Mouse (Mus musculus) brain, embryonic 14.5 days (tissue): Measurements from ENCODE around the gene Mipep. TPM values are rescaled to one million over a fixed set of nuclear protein-coding genes. Genes with fewer than 3 reads are reported as not detected.

Experiments used
- DNase-seq: peaks from one replicate; pipeline ENCODE4 v3.0.0-alpha.2; 2011; ENCODE audit warnings: low read depth
- CTCF ChIP-seq: fragments of 200-500 bp; IDR thresholded peaks from 2 replicates; pipeline ENCODE4 v1.5.1; 2012; ENCODE audit warnings: inconsistent platforms, mild to moderate bottlenecking, moderate library complexity, borderline replicate concordance; ENCODE audit not compliant: insufficient read depth, insufficient read length; ENCODE audit errors: extremely low read depth
- POLR2A ChIP-seq: fragments of 200-500 bp; IDR thresholded peaks from 2 replicates; pipeline ENCODE4 v1.6.1; 2012; ENCODE audit warnings: mild to moderate bottlenecking, inconsistent platforms, borderline replicate concordance; ENCODE audit not compliant: poor library complexity, insufficient read depth, insufficient read length, severe bottlenecking; ENCODE audit errors: extremely low read depth
- polyA plus RNA-seq: library from polyadenylated mRNA; depleted of rRNA; stranded (reverse); fragments of >200 nt; gene quantifications from 2 replicates; pipeline ENCODE4 v1.2.3, GENCODE M21; 2012

Mipep gene
- polyA plus RNA-seq, 1 experiment = 13.6 TPM

DNA sequence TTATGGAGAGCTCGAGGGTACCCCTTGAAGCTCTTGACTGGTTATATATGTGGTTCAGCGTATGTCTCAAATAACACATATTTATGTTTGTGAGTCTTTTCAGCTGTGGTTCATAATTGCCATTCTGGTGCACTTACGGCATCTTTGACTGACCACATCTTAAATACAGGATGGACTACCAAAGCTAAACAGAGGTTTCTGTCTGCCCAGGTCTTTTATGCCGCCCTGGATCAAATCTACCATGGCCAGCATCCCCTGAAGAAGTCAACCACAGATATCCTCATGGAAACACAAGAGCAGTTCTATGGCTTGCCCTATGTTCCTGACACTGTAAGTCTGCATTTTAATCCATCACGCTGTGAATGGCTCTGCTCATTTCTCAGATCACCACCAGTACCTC lies 61.8 kb downstream of the Mipep start:
- TF ChIP-seq CTCF (no peak), POLR2A (no peak)

DNA sequence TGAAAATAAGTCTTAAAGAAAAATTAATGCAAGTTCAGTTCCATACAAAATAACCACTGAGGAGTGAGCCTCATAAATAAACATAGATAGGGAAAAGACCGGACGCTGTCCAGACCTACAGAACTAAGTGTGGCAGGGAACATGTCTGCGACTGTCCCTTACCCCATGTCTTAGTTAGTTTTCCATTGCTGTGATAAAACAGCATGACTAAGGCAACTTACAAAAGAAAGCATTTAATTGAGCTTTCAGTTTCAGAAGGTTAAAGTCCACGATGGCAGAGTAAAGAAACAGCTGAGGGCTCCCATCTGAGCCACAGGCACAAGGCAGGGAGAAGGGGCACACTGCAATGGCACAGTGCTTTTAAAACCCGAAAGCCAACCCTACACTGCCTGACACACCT lies 63.8 kb downstream of the Mipep start:
- DNase-seq = no peak
- TF ChIP-seq POLR2A (no peak), CTCF (no peak)

More for the DNA sequence above, 61.8 kb downstream of the Mipep start:
- DNase-seq = no peak

DNA sequence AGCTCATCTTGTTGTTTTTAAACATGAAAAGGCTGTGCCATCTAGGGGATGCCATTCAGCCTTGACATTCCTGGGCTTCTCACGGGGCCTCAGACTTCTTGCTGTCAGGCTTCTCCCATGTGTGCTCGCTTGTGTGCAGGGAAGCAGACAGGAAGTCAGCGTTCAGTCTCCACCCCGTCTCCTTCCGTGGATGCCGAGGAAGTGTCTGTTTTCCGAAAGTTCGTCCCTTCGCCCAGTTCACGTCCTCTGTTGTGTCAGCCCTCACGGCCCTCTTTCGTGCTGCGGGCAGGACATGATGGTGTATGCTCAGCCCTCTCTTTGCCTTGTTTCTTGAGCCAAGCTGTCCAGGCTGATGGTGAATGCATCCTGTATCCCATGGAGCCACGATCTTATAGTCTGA lies 65.7 kb downstream of the Mipep start:
- no peak for DNase-seq
- TF ChIP-seq CTCF (no peak), POLR2A (no peak)

DNA sequence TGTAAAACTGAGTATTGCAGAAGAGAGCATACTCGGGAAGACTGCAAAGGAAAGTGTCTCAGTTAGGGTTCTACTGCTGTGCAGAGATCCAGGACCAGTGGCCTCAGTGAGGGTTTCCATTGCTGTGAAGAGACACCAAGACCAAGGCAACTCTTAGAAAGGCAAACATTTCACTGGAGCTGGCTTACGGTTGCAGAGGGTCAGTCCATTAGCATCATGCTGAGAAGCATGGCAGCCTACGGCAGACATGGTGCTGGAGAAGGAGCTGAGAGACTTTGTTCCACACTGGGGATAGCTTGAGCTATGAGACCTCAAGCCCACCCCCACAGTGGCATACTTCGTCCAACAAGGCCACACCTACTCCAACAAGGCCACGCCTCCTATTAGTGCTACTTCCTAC lies 67.3 kb downstream of the Mipep start:
- TF ChIP-seq CTCF (no peak), POLR2A (no peak)
- DNase-seq = no peak

DNA sequence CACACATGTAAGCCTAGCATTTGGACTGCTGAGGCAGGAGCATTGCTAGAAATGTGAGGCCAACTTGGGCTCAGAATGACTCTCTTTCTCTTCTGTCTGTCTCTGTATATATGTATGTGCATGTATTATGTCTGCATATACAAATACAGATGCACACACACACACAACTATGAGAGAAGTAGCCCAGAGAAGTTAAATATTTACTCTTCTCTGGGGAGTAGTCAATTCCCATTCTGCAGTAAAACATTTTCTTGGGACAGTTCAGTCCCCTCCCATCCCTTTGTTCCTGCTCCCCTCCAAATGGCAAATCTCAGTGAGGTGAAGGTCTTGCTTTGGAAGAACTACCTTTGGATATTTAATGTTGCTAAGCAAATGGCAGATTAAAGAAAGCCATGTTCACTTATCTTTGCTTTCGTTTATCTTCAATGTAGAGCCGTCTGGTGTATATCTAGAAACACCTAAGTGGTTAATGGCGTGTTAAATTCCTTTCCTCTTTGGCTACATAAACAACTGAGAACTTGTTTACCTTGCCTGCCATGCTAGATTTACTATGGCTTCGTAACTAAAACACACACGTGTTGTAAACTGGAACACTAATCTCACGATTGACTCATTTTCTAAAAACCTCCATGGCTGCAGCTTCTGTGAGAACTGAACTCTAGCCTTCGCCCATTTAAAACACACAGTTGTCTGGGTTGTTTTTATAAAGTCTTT lies 72.0 kb downstream of the Mipep start:
- TF ChIP-seq CTCF (no peak), POLR2A (no peak)
- no peak for DNase-seq

DNA sequence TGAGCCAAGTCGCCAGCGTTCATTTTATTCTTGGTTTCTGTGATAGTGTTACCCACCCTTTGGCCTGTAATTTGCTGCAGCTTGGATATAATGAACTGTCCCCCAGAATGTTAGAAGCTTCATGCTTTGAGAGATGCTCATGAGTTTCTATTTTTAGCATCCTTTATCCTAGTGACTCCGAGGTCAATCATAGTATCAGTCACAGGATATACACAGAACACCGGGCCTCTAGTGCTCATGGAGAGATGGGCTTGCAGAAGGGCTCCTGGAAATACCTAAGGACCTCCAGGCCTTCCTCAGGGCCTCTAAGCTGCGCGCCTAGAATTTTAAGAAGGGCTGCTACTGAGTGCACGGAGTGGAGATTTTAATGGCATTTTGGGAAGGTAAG lies 72.5 kb downstream of the Mipep start:
- no peak for DNase-seq

DNA sequence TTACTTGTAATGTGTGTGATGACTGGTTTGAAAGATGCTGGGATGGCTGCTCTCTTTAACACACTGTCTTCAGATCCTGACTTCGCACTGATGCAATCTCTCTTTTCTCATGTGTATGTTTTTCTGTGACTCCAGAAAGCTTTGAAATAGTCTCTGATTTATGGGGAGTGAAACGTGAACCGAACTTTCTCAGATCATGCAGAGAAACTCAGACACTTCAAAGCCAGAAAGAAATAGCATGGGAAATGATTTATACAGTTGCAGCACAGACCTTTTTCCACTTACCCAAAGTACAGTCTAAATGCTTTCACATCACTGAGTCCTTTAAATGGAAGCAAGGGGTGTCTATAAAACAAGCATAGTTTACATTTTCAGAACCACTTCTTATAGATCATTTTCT lies 79.0 kb downstream of the Mipep start:
- DNase-seq = no peak
- TF ChIP-seq POLR2A = no peak
- no peak for TF ChIP-seq CTCF

More for the DNA sequence above, 72.5 kb downstream of the Mipep start:
- TF ChIP-seq CTCF (no peak), POLR2A (no peak)

DNA sequence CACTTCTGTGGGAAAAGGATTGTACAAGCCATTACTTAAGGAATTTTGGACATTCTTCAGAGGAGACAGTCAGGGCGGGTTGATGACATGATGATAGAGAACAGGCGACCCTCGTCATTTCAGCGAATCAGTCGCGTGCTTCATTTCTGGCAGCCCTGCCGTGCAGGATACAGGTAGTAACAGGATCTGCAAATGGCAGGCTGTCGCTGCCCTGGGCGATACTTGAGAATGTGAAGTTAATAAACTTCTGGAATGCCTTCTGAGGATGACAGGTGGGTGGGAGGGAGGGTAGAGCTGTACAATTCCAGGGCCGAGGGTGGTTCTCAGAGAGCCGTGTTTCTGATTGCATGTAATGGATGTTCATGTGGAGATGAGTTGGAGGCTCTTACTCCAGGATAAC lies 82.0 kb downstream of the Mipep start:
- DNase-seq = no peak
- TF ChIP-seq CTCF = no peak
- no peak for TF ChIP-seq POLR2A

DNA sequence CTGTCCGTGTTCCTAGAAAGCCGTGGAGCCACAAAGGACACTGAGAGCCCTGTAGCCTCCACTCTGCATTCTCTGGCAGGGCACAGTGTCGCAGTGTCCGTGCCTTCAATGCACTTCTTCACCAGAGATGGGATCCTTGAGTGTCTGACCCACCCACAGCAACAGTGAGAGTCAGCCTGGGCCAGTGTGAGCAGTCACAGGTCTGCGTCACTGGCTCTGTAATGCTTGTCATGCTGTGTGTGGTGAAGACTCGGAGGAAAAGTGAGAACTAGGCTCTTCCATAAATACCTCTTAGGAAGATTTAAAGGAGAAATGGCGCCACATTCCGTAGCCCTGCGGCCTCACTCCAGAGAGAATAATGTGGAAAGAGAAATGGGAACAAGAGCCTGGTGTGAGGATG lies 84.0 kb downstream of the Mipep start:
- TF ChIP-seq CTCF (no peak), POLR2A (no peak)

DNA sequence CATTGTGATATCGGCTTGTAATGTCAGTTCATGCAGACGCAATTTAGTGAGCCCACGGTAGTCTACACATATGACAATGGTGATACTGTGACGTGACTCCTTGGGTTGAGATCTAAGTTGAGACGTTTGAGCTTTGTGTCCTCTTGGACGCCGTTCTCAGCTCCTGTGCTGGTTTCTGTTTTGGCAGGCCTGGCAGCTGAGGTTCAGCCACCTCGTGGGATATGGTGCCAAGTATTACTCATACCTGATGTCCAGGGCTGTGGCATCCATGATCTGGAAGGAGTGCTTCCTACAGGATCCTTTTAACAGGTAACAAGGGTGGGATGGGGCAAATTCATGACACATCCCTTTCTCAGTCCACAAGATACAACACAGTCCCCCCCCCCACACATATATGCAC lies 87.5 kb downstream of the Mipep start:
- TF ChIP-seq CTCF (no peak), POLR2A (no peak)
- no peak for DNase-seq

More for the DNA sequence above, 84.0 kb downstream of the Mipep start:
- peak; percentile 14 for DNase-seq

DNA sequence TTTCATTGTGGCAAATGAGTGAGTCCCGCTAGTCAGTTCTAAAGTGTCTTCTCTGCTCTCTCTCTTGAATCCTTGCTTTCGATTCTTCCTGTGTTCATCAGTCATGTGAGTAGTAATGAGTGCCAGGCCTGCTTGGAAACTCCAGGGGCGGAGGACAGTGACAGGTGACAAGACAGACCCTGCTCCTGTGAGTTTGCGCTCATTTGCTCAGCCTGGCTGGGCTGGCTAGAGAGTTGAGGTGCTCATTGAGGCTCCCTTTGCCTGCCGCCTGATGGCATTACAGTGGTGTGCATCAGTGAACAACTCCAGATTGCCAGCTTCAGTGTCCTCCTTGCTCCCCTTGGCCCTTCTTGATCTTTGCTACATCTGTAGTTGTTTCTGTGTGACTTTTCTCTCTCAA lies 97.7 kb downstream of the Mipep start:
- DNase-seq = no peak
- TF ChIP-seq CTCF (no peak), POLR2A (no peak)

DNA sequence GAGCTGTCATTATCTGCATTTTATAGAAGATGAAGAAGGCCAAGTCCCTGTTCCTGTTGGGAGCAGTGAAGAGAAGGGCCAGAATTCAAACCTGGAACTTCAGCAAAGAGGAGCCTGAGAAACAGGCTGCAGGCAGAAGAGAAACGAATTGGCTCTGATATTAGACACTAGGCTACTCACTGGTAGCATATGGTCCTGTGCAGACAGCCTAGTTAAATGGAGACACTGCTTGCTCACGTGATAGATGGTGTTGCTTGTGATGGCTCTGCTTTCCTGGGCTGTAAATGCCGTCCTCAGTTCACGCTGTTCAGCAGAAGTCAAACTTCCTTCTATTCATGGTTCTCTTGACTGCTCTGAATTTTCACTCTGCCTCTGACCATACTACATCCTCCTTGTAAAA lies 98.3 kb downstream of the Mipep start:
- no peak for DNase-seq
- no peak for TF ChIP-seq POLR2A
- no peak for TF ChIP-seq CTCF
